Mouse (Mus musculus) v-Abl transformed pro-B cells (cell line): ENCODE data around the gene Olfr263.

Experiments
- in situ Hi-C, 2 experiments: fragments of 400-800 bp; cut with MboI; formaldehyde crosslinking; loops; one replicate each; pipeline ENCODE4 v1.15.1; 2025; ENCODE audit not compliant: unreplicated experiment in 2 of 2

Gene Olfr263

DNA sequence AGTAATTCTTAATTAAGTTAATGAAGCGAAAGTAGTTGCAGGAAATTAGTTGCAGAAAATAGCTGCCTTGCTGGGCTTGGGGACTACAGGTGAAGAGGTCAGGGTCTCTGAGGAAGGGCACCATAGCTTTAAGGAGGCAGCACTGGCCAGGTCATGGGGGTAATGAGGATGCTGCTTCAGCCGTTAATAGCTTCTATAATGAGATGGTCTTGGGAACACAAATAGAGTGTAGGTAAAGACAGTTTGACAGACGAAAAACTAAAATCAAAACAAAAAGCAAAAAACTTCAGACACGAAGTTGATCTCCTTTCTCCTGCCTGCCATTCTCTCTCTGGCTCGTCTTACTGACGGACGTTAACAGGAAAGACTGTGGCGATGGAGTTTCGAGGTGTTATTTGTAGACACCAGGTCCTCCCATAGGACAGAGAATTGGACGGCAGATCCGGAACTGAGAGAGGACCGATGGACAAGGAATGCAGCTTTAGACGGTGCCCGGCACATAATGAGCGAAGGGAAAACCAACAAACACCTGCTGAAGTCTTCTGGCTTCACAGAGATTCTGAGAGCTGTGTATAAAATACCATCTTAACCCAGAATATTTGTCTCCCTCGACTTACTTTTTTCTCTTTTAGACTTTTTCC, 39.1 kb downstream of the Olfr263 start:
- in situ Hi-C loops: loop anchor here (5.0 to 25.0 kb wide), 10 partner anchors 109 to 1956 kb away; partner anchors contain the start of genes Elmo1 (in 1 of the 2), Hist1h2ai (in 1 of the 2), Hist1h2bl (in 1 of the 2) and Hist1h3h (in 1 of the 2)

DNA sequence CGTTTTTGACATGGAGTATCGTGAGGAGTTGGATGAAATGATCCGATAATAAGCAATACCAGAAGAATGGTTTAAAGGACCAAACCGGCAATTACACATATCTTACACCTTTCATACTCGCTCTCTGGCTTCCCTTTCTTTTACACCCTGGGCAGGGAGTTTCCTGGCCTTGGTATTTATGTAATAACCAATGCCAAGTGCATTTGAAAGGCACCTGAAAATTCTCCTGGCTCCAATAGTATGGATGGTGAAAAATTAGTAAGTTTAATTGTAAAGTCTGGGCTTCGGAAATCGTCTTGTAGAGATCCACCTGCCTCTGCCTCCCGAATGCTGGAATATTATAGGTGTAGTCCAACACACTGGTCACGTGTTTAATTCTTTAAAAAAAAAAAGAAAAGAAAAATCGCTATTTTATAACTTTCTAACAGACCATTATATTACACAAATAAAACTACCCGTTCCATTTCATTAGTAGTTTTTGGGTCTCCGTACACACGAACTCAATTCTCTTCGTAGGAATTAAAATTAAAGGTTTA, 39.8 kb downstream of the Olfr263 start:
- in situ Hi-C loops: loop anchor here (5.0 to 25.0 kb wide), 10 partner anchors 108 to 1957 kb away; partner anchors contain the start of genes Elmo1 (in 1 of the 2), Hist1h2ai (in 1 of the 2), Hist1h2bl (in 1 of the 2) and Hist1h3h (in 1 of the 2)

DNA sequence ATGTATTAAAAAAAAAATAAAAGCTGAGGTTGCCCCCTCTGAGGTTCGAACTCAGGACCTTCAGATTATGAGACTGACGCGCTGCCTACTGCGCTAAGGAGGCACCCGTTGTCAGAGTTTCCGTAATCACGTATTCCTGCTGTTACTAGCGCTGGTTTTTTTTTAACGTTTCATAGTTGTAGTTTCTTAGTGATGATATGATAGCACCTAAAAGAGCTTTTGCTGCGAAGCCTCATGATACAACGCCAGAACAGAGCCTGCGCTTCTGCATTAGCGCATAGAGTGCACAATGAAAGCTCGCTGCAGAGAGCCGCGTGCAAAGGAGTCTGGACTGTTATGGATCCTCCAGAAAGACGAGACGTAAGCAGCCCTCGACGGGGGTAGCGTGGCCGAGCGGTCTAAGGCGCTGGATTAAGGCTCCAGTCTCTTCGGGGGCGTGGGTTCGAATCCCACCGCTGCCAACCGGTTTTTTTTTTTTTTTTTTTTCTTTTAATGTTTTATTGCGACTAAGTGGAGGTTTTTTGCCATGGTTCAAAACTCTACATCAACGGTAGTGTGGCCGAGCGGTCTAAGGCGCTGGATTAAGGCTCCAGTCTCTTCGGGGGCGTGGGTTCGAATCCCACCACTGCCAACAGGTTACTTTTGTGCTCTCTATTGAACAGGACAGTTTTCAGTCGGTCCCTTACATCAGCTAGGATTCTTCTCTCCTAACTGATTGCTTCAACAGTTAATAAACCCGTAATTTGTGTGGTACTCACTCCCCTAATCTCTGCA, 40.4 kb downstream of the Olfr263 start:
- in situ Hi-C loops: loop anchor here (5.0 to 25.0 kb wide), 12 partner anchors 107 to 1958 kb away; partner anchors contain the start of genes Elmo1 (in 1 of the 2), Hist1h2ai (in 1 of the 2), Hist1h2bl (in 1 of the 2) and Hist1h3h (in 1 of the 2)

GRCm38 (mm10) chr13:21170431-21171155, 41.2 kb downstream of the Olfr263 start:
- in situ Hi-C loops: loop anchor here (10.0 to 25.0 kb wide), 6 partner anchors 854 to 1958 kb away; partner anchors contain the start of gene Elmo1 (in 1 of the 2)

DNA sequence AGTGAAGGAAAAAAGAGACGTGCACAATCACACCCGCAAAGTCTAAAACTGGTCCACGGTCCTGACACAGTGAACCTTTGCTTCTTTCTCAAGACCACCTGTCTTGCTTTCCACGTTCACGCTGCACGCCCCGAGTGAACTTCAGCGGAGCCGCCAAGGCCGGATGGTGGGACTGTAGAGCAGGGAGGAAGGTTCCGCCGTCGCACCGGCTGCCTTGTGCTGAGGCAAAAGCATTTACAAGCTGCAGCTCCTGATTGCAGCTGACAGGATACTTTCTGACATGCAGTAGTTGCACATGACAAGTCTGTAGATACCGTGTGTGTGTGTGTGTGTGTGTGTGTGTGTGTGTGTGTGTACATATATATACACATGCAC, 41.7 kb downstream of the Olfr263 start:
- in situ Hi-C loops: loop anchor here (10.0 to 25.0 kb wide), 6 partner anchors 854 to 1959 kb away; partner anchors contain the start of gene Elmo1 (in 1 of the 2)

DNA sequence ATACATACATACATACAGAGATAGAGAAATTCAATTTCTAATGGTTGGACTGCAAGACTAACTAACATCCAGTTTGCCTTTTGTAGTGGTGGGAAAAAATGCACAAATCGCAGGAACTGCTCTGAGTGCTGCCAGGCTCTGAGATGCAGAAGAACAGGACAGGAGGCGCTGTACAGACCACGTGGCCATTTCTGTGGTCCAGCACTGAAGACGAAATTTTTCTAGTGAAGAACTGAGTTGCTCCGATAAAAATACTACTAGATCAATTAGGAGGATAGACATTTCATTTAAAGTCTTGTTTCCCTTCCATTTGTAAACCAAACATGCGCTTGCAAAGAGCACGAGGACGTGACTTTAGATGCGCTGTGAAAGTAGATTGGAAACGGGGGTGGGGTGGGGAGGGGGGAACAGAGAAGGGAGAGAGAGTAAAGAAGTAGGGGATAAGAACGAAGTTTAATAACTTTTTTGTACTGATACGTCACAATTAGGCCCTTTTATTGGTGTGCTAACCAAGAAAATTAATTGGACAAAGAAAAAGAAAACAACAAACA, 42.2 kb downstream of the Olfr263 start:
- in situ Hi-C loops: loop anchor here (10.0 to 25.0 kb wide), 6 partner anchors 853 to 1959 kb away; partner anchors contain the start of gene Elmo1 (in 1 of the 2)

GRCm38 (mm10) chr13:21172241-21173027, 43.0 kb downstream of the Olfr263 start:
- in situ Hi-C loops: loop anchor here (10.0 to 25.0 kb wide), 6 partner anchors 852 to 1960 kb away; partner anchors contain the start of gene Elmo1 (in 1 of the 2)

DNA sequence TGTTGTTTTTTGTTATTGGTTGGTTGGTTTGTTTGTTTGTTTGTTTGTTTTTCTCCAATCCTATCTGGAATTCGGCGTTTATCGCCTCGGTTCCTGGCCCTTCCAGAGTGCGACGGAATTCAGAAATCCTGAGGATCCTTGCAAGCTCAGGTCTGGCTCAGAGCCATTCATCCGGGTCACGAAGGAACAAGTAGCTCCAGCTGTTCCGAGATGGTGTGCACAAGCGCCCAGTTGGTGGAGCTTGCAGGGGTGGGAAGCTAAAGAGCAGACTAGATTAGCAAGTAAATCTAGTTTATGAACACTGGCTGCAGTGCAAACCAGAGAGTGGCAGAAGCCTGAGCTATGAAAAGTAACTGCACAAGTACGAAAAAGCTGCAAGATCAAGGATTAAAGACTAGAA, 43.6 kb downstream of the Olfr263 start:
- in situ Hi-C loops: loop anchor here (10.0 to 25.0 kb wide), 6 partner anchors 852 to 1961 kb away; partner anchors contain the start of gene Elmo1 (in 1 of the 2)

GRCm38 (mm10) chr13:21176733-21177132, 47.3 kb downstream of the Olfr263 start:
- in situ Hi-C loops: loop anchor here (10.0 kb wide), 2 partner anchors 848 to 1762 kb away; no protein-coding TSS in a partner anchor

GRCm38 (mm10) chr13:21177657-21178056, 48.2 kb downstream of the Olfr263 start:
- in situ Hi-C loops: loop anchor here (10.0 kb wide), 2 partner anchors 847 to 1763 kb away; no protein-coding TSS in a partner anchor

GRCm38 (mm10) chr13:21178364-21178763, 48.9 kb downstream of the Olfr263 start:
- in situ Hi-C loops: loop anchor here (10.0 kb wide), 2 partner anchors 846 to 1764 kb away; no protein-coding TSS in a partner anchor

- in situ Hi-C loops: loop anchor here (10.0 kb wide), 2 partner anchors 845 to 1765 kb away; no protein-coding TSS in a partner anchor
Measured at GRCm38 (mm10) chr13:21179367-21179723, 49.9 kb downstream of the Olfr263 start, which contains the start of gene Trim27. Trim27 (plus strand) TSS chr13:21179445.

GRCm38 (mm10) chr13:21179724-21180550, 50.5 kb downstream of the Olfr263 start:
- in situ Hi-C loops: loop anchor here (10.0 kb wide), 2 partner anchors 845 to 1765 kb away; no protein-coding TSS in a partner anchor

DNA sequence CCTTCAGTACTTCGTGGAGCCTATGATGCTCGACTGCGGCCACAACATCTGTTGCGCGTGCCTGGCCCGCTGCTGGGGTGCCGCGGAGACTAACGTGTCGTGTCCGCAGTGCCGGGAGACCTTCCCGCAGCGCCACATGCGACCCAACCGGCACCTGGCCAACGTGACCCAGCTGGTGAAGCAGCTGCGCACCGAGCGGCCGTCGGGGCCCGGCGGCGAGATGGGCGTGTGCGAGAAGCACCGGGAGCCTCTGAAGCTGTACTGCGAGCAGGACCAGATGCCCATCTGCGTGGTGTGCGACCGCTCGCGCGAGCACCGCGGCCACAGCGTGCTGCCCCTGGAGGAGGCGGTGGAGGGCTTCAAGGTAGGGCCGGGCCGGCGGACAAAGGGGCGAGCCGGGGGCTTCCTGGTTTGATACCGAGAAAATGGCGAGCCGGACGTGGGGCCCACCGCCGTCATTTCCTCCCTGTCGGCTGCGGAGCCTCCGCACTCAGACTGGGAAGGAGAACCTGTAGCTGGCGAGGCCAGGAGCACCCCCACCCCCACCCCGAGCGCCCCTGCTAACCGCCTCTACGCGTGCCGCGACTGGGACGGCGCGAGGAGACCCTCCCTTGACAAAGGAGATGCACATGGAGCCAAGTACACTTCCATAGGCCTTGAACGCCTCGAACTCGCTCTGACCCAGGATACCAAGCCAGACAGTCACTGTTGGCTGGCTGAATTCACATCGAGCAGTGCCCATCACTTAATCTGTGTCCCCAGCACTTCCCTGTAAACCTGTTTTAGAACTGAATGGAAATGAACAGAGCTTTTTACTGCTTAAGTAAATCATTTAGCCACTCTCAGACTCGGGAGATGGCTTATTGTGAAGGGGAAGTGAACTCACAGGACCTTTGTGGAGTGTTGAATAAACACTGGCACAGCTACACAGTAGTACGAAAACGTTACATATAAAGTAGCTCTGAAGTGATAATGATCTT, 51.4 kb downstream of the Olfr263 start:
- in situ Hi-C loops: no loop called here

DNA sequence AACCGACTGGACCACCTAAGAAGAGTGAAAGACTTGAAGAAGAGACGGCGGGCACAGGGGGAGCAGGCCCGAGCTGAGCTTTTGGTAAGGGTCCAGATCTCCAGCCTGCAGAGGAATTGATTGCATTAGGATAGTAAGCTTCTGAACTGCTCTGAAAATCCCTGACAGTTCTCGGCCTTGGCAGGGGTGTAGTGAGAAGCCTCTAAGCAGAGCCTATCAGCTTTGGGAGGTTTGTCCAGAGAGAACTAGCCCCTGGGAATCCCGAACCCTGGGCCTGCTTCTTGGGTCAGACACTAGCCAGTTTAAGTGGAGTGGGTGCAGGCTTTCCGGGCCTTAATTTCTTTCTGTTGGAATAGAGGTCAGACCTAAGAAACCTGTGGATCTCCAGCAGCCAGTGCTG, 52.6 kb downstream of the Olfr263 start:
- in situ Hi-C loops: no loop called here

DNA sequence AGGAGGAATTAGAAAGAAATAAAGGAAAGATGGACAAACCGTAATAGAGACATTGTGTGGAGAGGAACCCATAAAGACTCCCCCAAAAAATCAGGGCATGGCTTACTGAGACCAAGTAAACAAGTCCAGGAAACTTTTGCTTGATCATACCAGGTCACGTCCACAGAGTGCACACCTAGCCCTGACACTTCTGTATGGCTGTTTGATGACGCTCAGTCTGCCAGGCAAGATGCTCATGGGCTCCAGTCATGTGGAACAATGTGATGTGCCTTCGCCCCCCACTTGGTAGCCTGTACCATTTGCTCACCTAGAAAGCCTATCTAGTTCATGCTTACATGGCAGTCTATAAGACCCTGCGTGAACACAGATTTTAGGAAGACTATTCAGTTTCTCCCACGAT, 53.6 kb downstream of the Olfr263 start:
- in situ Hi-C loops: no loop called here

- in situ Hi-C loops: no loop called here
Measured at GRCm38 (mm10) chr13:21183661-21184060, 54.2 kb downstream of the Olfr263 start.
